Mouse (Mus musculus) CD8-positive naive resting alpha-beta T cell, adult 2 months (primary cell): ENCODE results near the gene Drc3.
A peak's percentile ranks its signal among the peaks of the same experiment; 100 is the strongest.

Experiments
- DNase-seq, 2 experiments: peaks; one replicate each; pipeline ENCODE4 v3.0.0; 2022; ENCODE audit warnings: low read depth in 2 of 2, low spot score in 2 of 2

Drc3 gene

DNA sequence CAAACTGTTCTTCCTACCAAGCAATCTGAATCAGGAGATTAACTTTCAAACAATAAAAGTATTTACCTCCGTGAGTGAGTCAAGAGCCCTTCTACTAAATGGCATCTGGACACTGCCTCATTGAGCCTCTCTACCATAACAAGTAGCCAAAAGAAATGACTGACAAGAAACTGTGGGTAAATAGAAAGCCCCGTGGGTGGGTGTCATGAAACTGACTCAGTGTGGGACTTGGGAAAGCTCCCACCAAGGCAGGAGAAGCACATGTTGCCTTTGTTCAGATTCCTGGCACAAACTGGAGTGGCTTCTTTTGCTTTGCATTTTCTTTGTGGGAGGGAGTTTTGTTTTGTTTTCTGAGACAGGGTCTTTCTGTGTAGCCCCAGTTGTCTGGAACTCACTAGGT is 17.4 kb upstream of the Drc3 start:
- DNase-seq, result no peak

DNA sequence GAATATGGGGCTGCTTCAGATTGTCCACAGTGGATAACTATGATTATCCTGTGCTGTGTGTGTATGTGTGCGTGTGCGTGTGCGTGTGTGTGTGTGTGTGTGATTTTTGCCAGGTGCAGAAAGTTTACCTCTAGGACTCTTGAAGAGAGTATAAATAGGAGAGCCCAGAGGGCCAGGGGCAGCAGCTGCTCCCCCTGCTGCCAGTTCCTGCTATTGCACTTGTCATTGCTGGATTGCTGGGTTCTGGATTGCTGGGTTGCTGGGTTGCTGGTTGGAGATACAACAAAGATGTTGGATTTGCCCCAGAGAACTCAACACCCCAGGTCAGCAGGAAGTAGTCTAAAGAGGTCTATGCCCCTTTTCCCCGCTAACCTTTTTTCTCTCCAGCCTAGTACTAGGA is 14.8 kb upstream of the Drc3 start:
- DNase-seq, result peak; percentile 19 to 51

DNA sequence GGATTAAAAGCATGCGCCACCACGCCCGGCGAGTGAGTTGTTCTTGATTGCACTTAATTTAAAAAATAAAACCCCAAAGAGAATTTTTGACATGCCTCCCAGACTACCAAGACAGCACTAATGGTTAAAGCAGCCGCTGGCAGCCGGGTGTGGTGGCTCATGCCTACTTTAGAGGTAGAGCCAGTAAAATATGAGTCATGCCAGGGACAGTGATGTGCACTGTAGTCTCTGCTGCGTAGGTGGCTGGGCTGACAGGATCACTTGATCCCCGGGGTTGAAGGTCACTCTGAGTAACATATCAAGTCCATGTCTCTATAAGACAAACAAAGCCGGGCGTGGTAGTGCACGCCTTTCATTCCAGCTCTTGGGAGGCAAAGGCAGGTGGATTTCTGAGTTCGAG is 13.8 kb upstream of the Drc3 start:
- no peak for DNase-seq

DNA sequence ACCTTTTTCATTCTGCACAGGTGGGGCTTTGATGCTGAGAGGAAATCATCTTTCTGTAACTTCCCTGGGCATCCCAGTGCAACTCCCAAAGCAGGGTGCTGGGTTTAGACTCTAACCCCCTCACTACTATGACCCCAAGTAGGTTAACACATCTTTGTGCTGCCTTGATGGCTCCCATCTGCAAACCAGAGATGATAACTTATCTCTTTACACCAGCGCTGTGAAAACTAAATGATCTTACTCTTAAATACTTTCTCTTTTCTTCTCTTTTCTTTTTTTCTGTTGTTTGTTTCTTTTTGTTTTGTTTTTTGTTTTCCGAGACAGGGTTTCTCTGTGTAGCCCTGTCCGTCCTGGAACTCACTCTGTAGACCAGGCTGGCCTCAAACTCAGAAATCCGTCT is 7.3 kb upstream of the Drc3 start:
- DNase-seq, result no peak

DNA sequence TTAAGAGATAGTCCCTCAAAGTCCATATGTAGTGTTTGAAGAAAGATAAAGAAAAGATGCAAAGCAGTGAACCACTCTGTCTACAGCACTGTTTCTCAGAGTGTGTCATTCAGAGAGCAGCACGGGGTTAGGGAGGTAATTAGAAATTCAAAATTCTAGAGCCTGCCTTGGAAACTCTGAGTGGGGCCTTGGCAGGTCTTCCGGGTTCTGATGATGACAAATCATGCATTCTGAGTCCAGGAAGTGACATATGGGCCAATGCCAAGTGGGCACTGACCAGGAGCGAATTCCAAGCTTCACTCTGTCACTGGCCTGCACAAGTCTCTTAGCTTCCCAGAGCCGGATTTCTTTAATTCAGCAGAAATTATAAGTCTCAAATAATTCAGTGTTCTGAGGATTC is 6.6 kb upstream of the Drc3 start:
- DNase-seq, result no peak

DNA sequence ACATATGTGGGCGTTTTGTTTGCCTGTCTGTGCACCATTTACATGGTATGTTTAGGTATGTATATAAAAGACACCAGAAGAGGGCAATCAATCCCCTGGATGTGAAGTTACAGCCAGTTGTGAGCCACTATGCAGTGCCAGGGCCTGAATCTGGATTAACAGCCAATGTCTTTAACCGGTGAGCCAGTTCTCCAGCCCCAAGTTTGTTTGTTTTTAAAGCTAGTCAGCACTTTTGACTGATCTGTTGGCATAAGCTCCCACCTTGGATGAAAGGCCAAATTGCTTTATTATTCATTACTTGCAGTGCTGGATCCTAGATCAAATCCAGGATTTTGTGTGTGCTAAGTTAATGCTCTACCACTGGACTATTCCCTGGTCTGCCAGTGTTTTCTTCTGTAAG is 1.7 kb upstream of the Drc3 start:
- DNase-seq, result no peak

DNA sequence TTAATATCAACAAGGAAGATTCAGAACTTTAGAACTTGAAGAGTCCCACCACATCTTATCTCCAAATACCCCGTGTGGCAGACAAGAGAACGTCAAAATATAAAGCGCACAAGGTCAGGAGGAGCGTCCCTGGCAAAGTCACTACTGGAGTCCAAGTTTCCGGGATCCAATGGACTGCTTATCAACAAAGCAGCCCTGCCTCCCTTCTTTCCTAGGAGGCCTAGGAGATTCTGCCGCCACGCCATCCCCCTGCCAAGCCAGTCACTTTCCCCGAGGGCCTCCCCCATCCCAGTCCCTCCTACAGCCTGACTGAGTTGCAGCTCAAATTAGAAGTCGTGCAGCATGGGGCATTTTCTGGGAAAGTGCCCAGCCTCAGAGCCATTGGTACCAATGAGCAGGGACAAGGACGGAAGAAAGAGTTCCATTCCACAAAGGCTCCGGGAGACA is 1.2 kb upstream of the Drc3 start:
- peak in 1 of 2 experiments; percentile 2 for DNase-seq

DNA sequence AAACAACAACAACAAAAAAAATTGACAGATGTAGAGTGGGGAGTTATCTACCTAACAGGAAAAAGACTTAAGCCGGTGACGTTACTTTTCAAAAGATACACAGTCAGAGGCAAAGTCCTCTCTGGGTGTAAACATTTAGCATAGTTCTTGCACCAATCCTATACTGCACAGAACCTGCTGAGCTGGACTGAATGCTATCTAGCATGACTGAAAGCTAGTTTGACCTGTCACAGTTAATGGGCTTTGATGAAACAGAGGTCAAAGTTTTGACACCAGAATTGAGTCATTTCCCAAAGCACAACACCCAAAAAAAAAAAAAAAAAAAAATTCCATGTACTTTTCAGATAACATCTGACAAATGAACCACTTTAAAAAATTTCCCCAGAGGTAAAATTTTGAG is 2.8 kb downstream of the Drc3 start:
- no peak for DNase-seq

DNA sequence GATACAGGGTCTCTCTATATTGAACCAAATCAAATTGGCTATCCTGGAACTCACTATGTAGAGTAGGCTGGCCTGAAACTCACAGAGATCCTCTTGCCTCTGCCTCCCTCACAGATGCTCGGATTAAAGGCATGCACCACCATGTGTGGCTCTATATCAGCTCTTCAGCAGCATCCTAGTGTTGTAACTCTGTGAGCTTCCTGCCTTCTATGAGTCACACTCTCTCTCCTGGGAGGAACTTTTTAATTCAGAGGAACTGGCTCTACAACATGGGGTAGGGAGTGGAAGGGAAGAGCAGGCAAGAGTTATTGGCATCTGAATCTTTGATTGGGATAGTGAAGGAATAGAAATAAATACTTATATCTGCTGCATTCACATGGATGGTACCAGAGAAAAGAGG is 4.0 kb downstream of the Drc3 start:
- DNase-seq, result no peak

DNA sequence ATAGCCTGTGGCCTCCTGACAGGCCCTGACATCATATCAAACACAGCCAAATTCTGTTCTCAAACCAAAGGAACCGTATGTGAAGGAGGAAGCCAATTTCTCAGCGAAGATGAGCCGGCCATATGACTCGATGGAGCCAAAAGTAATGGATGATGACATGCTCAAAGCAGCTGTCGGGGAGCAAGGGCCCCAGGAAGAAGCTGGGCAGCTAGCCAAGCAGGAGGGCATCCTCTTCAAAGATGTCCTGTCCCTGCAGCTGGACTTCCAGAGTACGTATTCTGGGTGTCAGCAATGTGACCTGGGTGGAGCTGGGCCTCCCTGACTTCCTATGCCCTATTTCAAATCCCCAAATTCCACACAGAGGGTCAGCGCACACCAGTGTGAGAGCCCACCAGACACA is 5.4 kb downstream of the Drc3 start:
- no peak for DNase-seq

DNA sequence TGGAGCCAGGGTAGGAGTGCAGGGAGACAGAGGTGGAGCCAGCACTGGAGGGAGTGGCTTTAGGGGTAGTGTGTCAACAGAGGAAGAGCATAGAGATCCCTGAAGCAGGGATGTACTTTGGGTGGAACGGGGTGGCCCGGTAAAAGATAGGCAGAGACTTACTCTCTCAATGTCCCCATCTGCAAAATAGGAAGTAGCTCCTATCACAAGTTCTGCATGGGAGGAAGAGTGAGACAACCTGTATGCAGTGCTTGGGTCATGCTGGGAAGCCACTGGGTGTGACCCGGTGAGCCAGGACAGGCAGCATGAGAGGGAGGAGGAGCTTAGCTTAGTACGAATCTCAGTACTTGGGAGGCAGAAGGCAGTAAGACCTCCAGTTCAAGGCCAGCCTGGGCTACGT is 6.0 kb downstream of the Drc3 start:
- DNase-seq, result no peak

DNA sequence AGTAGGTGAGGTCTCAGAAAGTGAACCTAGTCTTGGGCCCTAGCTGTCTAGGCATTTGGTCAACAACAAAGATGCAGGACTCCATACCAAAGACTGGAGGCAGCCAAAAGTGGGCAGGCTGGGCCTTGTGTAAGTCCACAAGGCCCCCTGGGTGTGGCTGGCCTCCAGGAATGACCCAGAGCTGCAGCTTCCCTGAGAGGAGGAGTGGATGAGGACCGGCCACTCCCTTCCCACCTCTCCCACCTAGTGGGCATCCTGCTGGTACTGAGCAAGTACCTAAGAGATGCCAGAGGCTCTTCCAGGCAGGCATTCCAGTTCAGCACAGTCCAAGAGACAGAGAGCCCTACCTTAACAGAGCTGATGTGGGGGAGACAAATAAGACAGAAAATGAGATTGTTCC is 6.8 kb downstream of the Drc3 start:
- DNase-seq, result no peak

DNA sequence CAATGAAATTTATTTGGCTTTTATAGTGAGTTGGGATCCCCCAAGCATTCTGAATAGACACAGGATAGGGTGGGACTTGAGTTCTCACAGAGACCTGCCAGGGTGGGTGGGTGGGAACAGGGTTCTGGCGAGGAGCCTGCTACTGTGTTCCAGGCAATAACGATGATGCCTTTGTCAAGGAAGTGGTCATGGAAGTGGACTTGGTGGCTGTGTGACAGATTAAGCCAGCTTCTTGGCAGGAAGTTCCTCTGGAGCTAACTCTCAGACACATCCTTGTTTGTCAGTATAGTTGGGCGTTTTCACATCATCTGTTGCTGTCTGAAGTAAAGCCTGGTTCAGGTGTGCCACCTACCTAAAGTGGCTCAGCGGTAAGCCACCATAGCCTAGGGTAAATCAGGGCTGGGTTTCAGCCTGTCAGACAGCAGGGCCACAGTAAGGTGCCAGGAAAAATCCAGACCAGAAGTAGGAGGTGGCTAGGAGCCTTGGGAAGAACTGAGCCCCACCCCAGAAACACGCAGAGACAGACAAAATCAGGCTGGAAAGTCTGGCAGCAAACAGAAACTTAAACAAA is 7.6 kb downstream of the Drc3 start:
- no peak for DNase-seq

DNA sequence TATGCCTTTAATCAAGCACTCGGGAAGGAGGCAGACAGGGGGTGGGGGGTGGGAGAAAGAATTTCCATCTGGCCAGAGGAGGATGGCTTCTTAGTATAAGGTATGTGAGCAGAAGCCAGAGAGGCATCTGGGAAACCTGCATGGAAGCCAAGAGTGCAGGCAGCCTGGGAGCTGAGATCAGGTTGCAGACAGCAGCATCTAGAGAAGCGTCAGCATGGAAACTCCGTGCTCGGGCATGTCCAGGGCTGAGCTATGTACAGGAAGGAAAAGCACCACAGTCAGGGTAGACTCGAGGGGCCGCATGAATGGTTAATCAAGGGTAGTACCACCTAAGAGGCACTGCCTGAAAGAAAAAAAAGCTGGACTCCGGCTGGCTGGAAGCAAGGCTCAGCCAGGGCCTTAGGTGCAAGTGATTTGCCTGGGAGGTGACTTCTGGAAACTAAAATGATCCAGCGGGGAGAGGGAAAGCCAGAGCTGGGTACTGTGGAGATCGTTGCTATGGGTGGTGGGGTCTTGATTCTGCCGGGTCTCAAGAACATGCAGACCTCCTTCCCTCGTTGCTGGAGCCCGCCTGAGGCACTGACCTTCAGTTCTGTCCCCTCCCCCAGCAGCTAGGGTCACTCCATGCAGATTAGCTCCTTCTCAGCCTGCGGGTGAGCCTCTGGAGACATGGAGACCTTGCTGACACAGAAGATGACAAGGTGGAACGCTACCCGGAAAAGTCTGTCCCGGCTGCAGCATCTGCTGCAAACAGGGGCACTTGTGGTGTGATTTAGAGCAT is 13.3 kb downstream of the Drc3 start:
- DNase-seq, result no peak

DNA sequence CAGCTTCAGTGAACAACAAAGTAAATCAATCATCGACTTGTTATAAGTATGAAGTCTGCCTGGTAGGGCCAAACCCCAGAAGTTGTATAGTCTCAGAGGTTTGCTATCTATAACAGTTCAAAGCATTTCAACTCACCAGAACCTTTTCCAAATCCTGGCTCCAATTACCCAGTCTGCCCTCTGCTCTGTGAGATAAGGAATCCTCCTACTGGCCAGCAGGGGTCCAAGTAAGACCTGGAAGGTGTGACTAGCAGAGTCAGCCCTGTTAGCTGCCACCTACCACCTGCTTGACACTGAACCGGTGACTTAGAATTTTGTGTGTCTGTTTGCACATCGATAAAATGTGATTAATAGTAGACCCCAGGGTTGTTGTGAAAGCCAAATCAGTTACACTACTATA is 14.1 kb downstream of the Drc3 start:
- DNase-seq, result no peak

DNA sequence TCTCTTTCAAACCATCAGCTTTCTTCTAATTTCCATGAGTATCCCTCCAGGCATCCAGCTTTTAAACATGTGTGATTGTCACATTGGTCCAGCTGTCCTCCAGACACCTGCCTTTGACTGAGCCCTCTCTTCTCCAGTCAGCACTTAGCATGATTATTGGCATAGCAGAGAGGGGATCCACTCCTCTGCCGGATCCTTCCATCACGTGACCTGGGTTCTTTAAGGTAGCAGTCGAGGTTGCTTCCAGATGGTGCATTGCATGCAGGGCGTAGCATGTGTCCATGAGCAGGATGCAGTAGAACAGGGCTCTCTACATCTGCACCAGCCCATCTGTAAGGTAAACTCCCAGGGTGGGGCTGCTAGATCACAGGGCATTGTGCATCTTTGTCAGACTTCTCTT is 15.8 kb downstream of the Drc3 start:
- DNase-seq, result no peak

DNA sequence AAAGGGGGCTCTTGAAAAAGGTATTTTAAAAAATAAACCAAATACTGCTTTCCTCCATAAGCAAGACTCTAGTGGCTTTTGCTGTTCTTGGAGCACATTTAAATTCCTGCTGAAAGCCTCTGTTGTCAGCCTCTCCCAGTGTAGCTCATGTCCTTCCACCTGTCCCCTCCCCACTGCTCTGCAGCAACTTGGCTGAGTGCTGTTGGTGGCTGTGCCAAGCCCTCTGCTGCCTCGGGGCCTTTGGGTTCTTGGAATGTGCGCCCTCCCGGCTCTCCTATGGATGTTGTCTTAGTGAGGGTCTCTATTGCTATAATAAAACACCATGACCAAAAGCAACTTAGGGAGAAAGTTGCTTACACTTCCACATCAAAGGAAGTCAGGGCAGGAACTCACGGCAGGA is 16.3 kb downstream of the Drc3 start:
- no peak for DNase-seq

DNA sequence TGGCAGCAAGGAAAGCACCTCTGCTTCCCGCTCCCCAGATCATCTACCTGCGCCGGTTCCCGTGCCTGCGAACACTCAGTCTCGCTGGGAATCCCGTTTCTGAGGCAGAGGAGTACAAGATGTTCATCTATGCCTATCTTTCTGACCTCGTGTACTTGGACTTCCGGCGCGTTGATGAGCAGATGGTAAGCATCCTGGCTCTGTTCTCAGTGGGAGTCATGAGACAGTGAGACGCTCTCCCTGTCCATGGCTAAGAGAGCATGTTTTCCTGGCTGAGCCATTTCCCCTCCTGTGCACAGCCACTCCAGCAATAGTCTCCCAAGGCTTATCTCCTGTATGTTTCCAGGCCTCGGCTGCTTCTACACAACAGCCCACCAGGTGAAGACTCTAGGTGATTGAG is 17.3 kb downstream of the Drc3 start:
- no peak for DNase-seq

DNA sequence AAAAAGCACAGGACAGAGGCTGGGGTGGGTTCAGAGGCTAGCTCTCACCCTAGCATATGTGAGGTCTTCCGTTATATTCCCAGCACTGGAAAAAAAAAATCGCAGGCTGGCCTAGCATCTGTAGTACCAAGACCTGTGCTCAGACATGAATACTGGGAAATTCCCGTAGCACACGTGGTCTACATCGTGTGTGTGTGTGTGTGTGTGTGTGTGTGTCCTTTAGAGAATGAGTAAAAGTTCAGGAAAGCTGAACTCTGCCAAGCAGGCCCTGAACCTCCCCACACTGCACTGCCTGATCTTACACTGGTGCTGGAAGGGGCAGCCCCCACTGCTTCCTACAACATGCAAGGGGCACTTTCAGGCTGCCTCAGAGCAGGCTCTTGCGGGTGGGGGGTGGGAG is 21.4 kb downstream of the Drc3 start:
- no peak for DNase-seq

DNA sequence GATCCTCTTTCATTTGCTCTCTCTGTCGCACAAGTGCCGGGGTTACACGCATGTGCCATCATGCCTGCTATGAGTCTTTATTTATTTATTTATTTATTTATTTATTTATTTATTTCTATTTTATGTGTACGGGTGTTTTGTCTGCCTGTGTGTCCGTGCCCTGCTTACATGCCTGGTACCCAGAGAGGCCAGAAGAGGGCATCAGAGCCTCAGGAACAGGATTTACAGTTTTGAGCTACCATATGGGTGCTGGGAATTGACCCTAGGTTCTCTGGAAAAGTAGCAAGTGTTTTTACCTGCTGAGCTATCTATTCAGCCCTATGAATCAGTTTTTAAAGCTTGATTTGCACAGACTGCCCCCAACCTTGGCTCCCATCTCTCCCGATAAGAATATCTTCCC is 30.4 kb downstream of the Drc3 start:
- no peak for DNase-seq

DNA sequence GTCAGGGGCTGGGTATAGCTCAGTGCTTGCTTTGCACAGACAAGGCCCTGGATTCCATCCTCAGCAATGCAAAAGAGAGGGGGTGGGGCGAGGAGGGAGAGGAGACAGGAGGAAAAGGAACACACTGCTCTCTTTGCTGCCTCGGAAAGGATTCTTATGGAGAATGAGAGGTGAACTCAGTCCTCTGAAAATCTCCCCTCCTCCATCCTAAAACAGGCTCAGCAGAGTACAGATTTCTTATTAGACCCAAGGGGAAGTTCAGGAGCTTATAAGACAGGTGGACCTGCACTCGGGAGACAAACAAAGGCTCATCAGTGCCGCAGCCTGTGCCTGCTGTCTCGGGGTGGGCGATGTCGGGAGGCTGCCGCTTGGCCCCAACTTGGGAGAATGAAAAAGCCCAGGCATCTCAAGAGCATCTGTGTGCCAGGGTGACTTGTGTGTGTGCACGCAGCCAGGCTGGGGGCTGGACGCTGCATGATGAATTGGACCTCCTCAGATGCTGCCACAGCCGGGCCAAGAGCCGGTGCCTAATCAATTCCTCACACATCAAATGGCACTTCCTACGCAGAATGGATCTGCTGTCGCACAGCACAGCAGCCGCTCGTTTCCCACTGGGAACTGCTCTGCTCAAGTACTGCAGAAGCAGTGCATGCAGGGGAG is 31.8 kb downstream of the Drc3 start:
- no peak for DNase-seq

DNA sequence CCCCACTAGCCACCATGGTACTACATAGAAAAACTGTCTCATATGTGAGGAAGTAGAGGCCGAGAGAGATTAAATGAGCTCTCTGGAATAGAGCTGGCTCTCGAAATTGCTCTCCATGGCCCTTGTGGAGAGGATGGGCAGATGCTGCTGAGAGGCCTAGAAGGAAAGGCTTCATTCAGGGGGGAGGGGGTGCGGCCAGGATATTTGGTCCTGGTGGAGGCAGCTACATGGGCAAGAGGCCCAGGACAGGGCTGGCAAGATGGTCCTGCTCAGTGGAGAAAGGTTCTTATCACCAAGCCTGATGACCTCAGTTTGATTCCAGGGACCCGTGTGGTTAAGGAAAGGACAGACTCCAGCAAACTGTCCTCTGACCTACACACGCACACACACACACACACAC is 32.8 kb downstream of the Drc3 start:
- no peak for DNase-seq

DNA sequence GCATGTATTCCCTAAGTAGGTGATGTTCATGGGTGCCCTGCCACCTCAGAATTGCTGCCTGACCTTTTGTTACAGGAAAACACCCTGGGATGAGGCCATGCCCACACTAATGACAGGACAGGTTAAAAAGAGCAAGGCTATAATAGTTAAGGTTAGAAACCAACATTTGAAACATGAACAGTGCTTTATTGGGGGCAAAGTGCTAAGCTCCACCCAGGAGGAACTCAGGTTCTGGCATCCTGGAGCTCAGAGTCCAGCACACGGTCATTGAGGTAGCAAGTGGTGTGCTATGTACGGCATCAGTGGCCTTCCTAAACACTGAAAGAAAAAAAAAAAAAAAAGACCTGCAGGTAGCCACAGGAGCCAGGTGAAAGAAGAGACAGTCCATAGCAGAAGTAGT is 34.8 kb downstream of the Drc3 start:
- no peak for DNase-seq
